Mouse (Mus musculus) liver, adult 2 months (tissue): Measurements from ENCODE around the gene Sele. TPM values are rescaled to one million over a fixed set of nuclear protein-coding genes. Genes with fewer than 3 reads are reported as not detected.
"Not testable (repeated sequence)": the region's sequence is repeated elsewhere in the genome, so short reads cannot be mapped to it uniquely, and the experiment has no call there.

Source experiments
- DNase-seq: peaks from one replicate; pipeline ENCODE4 v3.0.0-alpha.2; 2011; ENCODE audit warnings: low read depth, low spot score; ENCODE audit errors: extremely low read depth
- H3K27ac ChIP-seq: fragments of 200-500 bp; replicated peaks from 2 replicates; pipeline ENCODE4 v1.5.1; 2012; ENCODE audit warnings: low read depth, mild to moderate bottlenecking, control low read depth, inconsistent platforms, low read length; ENCODE audit not compliant: insufficient read depth
- H3K27me3 ChIP-seq: fragments of 200-500 bp; 2 replicates; pipeline ENCODE4 v1.6.1; 2012; ENCODE audit warnings: mild to moderate bottlenecking, moderate library complexity, low read length, inconsistent platforms; ENCODE audit not compliant: control insufficient read depth, insufficient read depth
- H3K36me3 ChIP-seq: fragments of 200-500 bp; 2 replicates; pipeline ENCODE4 v1.6.1; 2012; ENCODE audit warnings: low read length, inconsistent platforms; ENCODE audit not compliant: control insufficient read depth, insufficient read depth
- H3K4me1 ChIP-seq: fragments of 200-500 bp; 2 replicates; pipeline ENCODE4 v1.6.1; 2011; ENCODE audit warnings: low read length; ENCODE audit not compliant: control insufficient read depth, insufficient read depth
- H3K4me3 ChIP-seq: fragments of 200-500 bp; 2 replicates; pipeline ENCODE4 v1.5.1; 2011; ENCODE audit warnings: low read depth, mild to moderate bottlenecking, control low read depth, low read length, moderate library complexity; ENCODE audit not compliant: insufficient read depth
- H3K79me2 ChIP-seq: fragments of 200-500 bp; 2 replicates; pipeline ENCODE4 v1.6.1; 2012; ENCODE audit warnings: inconsistent platforms, mild to moderate bottlenecking, low read length, moderate library complexity; ENCODE audit not compliant: control insufficient read depth, insufficient read depth
- H3K9ac ChIP-seq: fragments of 200-500 bp; 2 replicates; pipeline ENCODE4 v1.6.1; 2012; ENCODE audit warnings: low read depth, mild to moderate bottlenecking, control low read depth, inconsistent platforms, low read length
- CTCF ChIP-seq: fragments of 200-500 bp; IDR thresholded peaks from 2 replicates; pipeline ENCODE4 v1.5.1; 2011; ENCODE audit warnings: low read depth, low read length, control low read depth
- POLR2A ChIP-seq: fragments of 200-500 bp; IDR thresholded peaks from 2 replicates; pipeline ENCODE4 v1.6.1; 2011; ENCODE audit warnings: low read length, control low read depth; ENCODE audit not compliant: insufficient read depth; ENCODE audit errors: extremely low read depth
- WGBS: fragments of 180-500 bp; shearing (Covaris S2); methylation state at CpG from one replicate; pipeline ENCODE4 v1.1.7; 2018; 5-methylcytosine and 5-hydroxymethylcytosine counted together
- polyA plus RNA-seq: library from polyadenylated mRNA; depleted of rRNA; stranded (reverse); fragments of >200 nt; gene quantifications from 2 replicates; pipeline ENCODE4 v1.2.3, GENCODE M21; 2012
- total RNA-seq: library from RNA; depleted of rRNA; stranded (reverse); fragments of >200 nt; gene quantifications from 2 replicates; pipeline ENCODE4 v1.2.3, GENCODE M21; 2014

Gene Sele
- total and polyA plus RNA-seq, 2 experiments: 0.05 TPM; not detected in 1

- DNase-seq: no peak
These were observed 28.2 kb upstream of the Sele start for GRCm38 (mm10) chr1:164019789-164020188.

GRCm38 (mm10) chr1:164020746-164021145, 27.3 kb upstream of the Sele start:
- H3K36me3 ChIP-seq, DNase-seq, H3K4me3 ChIP-seq, H3K27ac ChIP-seq, H3K79me2 ChIP-seq, H3K9ac ChIP-seq, H3K27me3 ChIP-seq, H3K4me1 ChIP-seq: not testable (repeated sequence)
- 88% methylated on average over 3 of the region's 3 CpGs for WGBS

More at GRCm38 (mm10) chr1:164019789-164020188, 28.2 kb upstream of the Sele start:
- Histone ChIP-seq H3K79me2 (no peaks in the 10 kb centered on the region), H3K9ac (no peak overlapping the region), H3K27ac (no peak overlapping the region), H3K4me1 (no peaks in the 10 kb centered on the region), H3K4me3 (no peak overlapping the region), H3K36me3 (no peaks in the 10 kb centered on the region), H3K27me3 (no peaks in the 10 kb centered on the region)
- TF ChIP-seq CTCF: no peak
- no peak for TF ChIP-seq POLR2A
- WGBS: 74% methylated on average over 6 of the region's 6 CpGs

DNA sequence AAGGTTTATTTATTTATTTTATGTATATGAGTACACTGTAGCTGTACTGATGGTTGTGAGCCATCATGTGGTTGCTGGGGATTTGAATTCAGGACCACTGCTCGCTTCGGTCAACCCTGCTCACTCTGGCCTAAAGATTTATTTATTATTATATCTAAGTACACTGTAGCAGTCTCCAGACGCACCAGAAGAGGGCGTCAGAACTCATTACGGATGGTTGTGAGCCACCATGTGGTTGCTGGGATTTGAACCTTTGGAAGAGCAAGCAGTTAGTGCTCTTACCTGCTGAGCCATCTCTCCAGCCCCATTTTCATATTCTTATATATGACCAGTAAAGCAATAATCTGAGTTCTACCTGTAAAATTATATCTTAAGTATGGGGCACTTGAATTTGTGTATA, 25.9 kb upstream of the Sele start:
- WGBS: 74% methylated on average over 5 of the region's 5 CpGs
- DNase-seq, H3K4me3 ChIP-seq: not testable (repeated sequence)

DNA sequence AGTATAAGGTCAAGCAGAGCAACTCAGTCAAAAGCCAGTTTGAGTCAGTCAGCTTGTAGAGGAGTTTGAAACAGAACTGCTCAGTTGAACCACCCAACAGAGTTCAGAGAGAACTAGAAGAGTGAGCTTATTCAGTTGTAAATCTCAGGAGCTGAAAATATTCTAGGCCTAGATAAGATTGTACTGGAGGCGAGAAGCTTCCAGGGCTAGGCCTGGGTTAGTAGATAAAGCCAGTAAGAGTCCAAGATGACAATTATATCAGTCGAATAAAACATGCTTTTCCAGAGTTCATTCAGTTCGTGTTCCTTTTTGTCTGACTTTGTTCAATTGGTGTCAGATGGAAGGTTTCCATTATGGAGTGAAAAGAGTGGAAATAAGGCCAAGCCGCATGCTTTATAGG, 22.3 kb upstream of the Sele start:
- TF ChIP-seq POLR2A: no peak
- TF ChIP-seq CTCF: no peak
- no peak overlapping the region for H3K9ac ChIP-seq
- H3K4me3 ChIP-seq: no peak overlapping the region
- H3K27me3 ChIP-seq: no peaks in the 10 kb centered on the region
- H3K79me2 ChIP-seq: no peaks in the 10 kb centered on the region
- DNase-seq: no peak
- no peaks in the 10 kb centered on the region for H3K36me3 ChIP-seq
- H3K4me1 ChIP-seq: no peaks in the 10 kb centered on the region
- H3K27ac ChIP-seq: no peak overlapping the region
- 82% methylated on average over 4 of the region's 4 CpGs for WGBS

More for the DNA sequence above, 25.9 kb upstream of the Sele start:
- H3K4me1 ChIP-seq, H3K9ac ChIP-seq, H3K36me3 ChIP-seq, H3K79me2 ChIP-seq, H3K27ac ChIP-seq, H3K27me3 ChIP-seq: not testable (repeated sequence)

- H3K27me3 ChIP-seq: no peaks in the 10 kb centered on the region
- H3K9ac ChIP-seq: no peak overlapping the region
- no peak for DNase-seq
- H3K36me3 ChIP-seq: no peaks in the 10 kb centered on the region
- H3K4me3 ChIP-seq: no peak overlapping the region
- TF ChIP-seq POLR2A: no peak
- no peaks in the 10 kb centered on the region for H3K4me1 ChIP-seq
- 52% methylated on average over 5 of the region's 5 CpGs for WGBS
- no peak overlapping the region for H3K27ac ChIP-seq
- H3K79me2 ChIP-seq: no peaks in the 10 kb centered on the region
These were observed 20.6 kb upstream of the Sele start for GRCm38 (mm10) chr1:164027416-164027815.

DNA sequence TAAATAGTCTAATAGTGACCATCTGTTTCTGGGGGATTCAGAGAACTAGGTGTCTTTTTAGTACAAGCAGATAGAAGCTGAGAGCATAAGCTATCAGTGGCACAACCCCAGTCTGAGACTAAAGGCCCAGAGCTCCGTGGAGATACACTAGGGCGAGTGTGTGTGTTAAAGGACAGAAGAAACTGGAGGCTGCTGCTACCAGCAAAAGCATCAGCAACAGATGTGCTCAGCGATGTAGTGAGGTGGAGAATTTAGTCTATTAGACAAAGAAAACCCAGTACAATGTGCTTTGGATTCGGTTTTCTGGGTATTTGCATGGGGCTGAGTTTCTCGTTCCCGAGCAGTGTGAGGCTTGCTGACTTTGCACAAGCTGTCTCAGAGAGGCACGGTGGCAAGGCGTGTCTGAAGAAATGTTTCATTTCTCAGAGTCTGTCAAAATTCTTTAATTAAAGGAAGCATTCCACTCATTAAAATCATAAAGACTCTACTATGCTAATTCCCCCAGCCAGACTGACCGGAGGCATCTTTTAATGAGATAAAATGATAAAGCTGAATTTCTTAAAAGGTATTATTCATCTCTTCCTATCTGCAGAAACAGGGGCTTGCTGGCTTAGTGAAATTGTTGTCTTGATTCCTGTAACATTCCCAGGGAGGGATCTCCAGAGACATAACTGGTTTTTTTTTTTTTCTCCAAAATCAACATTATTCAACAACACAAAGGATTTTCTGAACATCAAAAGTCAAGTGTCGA, 7.5 kb upstream of the Sele start:
- Histone ChIP-seq H3K36me3 (no peaks in the 10 kb centered on the region), H3K4me1 (no peaks in the 10 kb centered on the region; the same call in 1 of the 2 replicates), H3K27me3 (no peaks in the 10 kb centered on the region), H3K79me2 (no peaks in the 10 kb centered on the region), H3K27ac (no peak overlapping the region), H3K4me3 (no peak overlapping the region), H3K9ac (no peak overlapping the region)
- WGBS: 82% methylated on average over 10 of the region's 10 CpGs
- no peak for DNase-seq
- TF ChIP-seq POLR2A: no peak
- no peak for TF ChIP-seq CTCF
